Mouse (Mus musculus) limb, embryonic 12.5 days (tissue): ENCODE data around the gene Morf4l1. TPM values are rescaled to one million over a fixed set of nuclear protein-coding genes. Genes with fewer than 3 reads are reported as not detected.

Experiments
- polyA plus RNA-seq: library from polyadenylated mRNA; unstranded; fragments of >200 nt; fragmentation: Nextera tagmentation; extraction: Ambion mirVana; gene quantifications from 2 replicates; pipeline ENCODE4 v1.2.1, GENCODE M21; 2016

Morf4l1 gene
- polyA plus RNA-seq, 1 experiment from 2014 or later: 502 TPM

Other genes with a start within 250 kb of the Morf4l1 start
- 0.11 and 0.15 TPM in 2 replicates for gene Rasgrf1, start 204.9 kb downstream of the Morf4l1 start, polyA plus RNA-seq
- gene Ctsh, start 60.6 kb downstream of the Morf4l1 start, polyA plus RNA-seq: 12.6 and 15.9 TPM in 2 replicates
- gene Adamts7, start 48.3 kb upstream of the Morf4l1 start, polyA plus RNA-seq: 18.9 and 20.2 TPM in 2 replicates
- gene Tbc1d2b, start 156.0 kb upstream of the Morf4l1 start, polyA plus RNA-seq: 12.8 and 13.5 TPM in 2 replicates